Mouse (Mus musculus) MN1 (cell line): ENCODE measurements around the gene Slc5a2.

Source experiments
- DNase-seq: peaks from one replicate; pipeline ENCODE4 v3.0.0-alpha.2; 2016; ENCODE audit warnings: low spot score

Gene Slc5a2

DNA sequence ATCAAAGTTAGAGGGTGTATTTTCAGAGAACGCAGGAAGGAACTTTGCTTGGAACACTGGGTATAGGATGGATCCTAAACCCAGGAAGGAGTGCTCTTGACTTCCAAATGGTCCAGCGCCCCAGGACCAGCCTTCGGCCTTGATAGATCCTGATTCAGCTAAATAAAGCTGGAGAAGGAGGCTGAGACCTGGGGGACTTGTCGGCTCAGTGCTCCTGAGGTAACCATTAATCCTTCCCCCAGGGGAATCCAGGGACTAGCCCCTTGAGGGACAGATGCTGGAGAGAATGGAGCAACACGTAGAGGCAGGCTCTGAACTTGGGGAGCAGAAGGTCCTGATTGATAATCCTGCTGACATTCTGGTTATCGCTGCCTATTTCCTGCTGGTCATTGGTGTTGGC is at the start of gene Slc5a2:
Gene Slc5a2 (plus strand): TSS at position 247 of the 400 bp plus-strand sequence.
- no peak for DNase-seq

DNA sequence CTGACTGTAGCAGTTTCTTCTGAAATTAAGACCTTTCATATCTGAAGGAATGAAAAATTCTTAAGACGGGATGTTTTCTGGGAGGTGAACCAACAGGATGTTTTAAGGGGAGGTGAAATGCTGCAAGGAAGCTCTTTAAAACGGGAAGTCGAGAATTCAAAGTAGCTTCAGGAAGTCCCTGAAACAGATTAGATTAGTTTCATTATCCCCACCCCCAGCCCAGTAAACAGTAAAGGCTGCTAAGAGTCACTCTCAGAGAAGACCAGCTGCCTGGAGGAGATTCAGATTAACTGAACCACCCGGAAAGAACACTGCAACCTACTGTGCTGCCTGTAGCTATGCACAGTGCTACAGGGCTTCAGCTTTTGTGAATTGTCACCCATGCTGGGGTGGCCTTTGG is 45.5 kb upstream of the Slc5a2 start:
- DNase-seq: no peak

DNA sequence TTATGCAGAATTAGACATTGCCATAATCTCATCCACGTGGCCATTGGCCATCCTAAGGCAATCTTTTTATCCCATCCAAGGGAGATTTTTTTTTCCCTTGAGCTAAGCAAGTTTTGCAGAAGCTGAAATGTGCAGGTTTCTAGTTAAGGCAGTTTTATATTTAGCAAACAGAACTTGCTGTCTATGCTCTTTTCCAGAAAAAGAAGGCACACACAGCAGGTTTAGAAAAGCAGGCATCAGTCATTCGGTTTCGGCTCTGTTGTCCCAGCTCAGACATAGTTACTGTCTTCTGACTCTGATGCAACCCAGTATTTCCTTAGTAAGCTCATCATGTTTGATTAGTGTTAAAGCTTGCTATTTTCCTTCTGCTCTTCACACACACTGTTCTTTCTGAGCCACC is 44.5 kb upstream of the Slc5a2 start:
- no peak for DNase-seq

DNA sequence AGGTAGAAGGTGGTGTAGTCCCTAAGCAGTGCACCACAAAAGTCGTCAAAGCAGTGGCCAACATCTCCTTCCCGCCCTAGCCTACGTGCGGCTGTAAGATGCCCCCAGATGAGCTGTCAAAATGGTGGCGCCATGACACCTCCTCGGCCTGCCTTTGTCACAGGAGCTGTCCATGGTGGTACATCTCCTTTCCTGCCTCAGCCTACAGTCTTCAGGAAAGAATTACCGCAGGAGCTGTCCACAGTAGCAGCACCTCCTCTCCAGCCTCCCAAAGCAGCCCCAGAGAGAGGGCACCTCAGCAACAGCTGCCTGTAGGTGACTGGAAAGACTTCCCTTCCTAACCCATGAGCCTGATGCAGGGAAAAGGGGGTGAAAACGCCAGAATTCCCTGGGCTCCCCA is 33.7 kb upstream of the Slc5a2 start:
- no peak for DNase-seq

DNA sequence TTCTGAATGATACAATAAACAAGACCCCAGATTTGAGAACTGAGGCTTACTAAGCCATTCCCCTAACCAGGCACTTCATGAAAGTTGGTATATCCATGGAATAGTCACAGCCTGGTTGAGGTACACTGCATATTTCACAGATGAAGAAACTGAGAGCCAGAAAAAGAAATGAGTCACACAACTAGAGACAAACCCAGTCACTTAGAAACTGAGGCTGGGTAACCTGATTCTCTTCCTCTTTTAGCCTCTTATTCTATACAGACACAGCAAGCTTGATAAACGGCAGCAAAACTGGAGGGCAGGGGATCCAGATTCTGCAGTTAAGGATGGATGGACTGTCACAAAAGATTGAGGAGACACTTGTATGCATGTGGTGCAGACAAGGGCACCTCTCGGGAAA is 30.7 kb upstream of the Slc5a2 start:
- no peak for DNase-seq

DNA sequence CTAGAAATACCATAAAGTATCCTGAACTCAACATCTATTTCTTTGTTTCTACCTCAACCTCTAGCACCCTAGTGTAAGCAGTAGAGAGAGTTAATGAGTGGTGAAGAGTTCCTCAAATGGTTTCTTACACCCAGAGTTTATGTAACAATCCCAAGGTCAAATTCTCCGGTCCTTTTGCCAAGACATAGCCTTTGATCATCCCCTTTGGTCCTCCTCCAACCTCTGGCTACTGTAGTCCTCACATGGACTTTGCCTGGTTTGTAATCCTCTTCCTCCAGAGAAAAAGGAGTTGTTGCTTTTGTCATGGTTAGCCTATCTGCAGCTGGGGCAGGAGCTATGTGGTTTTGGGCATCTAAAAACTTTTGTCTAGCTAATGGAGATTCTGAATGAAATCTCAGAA is 30.0 kb upstream of the Slc5a2 start:
- no peak for DNase-seq

DNA sequence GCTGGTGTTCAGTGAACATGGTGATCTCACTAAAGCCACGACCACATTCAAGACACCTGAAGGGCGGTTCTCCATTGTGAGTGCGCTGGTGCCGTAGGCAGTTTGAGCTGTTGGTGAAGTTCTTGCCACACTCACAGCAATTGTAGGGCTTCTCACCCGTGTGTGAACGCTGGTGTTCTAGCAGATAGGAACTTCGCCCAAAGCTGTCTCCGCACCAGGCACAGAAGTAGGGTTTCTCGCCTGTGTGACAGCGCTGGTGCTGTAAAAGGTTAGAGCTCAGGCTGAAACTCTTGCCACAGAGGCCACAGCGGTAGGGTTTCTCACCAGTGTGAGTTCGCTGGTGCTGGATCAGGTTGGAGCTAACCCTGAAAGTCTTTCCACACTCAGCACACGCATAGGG is 29.0 kb upstream of the Slc5a2 start:
- DNase-seq: no peak

DNA sequence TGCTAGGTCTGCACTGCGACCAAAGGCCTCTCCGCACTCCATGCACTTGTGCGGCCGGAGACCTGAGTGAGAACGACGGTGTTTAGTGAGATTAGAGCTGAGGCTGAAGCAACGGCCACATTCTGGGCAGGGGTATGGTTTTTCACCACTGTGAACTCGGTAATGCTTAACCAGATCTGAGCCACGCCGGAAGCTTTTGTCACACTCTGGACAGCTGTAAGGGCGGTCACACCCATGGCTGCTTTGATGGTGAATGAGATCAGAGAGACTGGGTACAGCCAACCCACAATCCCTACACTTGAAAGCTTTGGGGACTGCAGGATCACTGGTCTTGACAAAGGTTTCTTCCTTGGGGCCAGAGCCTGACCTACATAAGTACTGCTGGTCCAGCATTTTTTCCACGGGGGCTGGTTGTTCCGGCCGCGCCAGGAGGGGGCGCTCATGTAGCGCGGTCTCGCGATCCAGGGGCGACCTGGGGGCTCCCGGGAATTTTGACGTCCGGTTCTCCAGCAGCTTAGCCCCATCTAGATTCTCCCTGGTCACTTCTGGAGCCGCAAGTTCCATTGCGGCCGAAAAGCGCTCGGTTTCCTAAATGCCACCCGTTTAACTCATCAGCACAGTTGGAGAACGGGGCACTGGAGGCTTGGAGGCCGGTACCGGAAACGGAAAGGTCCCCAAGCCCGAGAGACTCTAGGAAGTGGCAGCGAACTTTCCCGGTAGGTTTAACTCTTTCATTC is 28.4 kb upstream of the Slc5a2 start, which contains the start of gene Armc5:
Gene Armc5 (plus strand): TSS at position 487 of the 737 bp plus-strand sequence.
- peak; percentile 82 for DNase-seq

DNA sequence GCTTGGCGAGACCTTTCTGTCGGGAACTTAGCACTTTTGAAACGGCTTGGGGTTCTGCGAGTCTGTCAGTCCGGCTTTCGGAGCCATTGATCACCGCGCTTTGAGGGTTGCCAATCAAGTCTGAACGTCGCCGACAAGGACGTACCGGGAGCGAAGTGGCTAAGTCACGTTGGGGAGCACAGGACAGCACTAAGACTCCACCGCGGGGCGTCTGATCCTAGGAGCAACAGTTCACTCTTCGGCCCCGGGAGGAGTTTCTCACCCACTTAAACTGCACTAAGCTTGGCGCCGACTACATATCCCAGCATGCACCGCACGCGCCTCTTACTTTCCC is 27.9 kb upstream of the Slc5a2 start:
- DNase-seq: no peak

DNA sequence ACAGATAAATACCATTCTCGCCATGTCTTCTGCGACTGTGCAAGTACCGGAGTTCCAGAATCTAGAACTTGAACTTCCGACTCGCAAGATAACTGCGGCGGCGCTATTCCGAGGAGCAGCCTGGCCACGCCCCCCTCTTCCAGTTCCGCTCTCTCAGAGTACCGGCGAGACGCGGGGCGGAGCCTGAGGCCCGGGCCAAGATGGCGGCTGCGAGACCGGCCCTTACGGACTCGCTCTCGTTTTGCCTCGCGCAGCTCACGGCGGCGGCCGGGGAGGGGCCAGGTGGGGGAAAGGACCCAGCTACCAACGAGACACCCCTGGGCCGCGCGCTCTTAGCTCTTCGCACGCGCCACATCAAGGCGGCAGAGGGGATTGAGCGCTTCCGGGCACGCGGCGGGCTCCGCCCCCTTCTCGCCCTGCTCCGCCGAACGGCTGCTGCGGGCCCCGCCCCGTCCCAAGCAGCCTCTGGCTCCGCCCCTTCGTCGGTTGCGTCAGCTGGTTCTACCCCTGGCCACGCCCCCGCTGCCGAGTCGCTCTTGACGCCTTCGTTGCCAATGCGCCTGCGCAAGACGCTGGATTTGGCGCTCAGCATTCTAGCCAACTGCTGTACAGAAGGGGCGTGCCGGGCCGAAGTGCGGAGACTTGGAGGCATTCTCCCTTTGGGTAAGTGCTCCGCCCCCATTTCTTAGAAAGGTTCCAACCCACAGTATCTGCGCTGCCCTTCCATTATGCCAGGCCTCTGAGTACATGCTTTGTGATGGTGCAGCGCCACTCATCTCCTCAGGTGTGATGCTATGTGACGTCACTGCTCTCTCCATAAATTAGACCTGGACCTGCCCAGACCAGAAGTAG is 27.3 kb upstream of the Slc5a2 start, which contains the start of gene 9130023H24Rik:
Gene 9130023H24Rik (minus strand): TSS at position 105 of the 852 bp plus-strand sequence.
- peak; percentile 100 for DNase-seq

DNA sequence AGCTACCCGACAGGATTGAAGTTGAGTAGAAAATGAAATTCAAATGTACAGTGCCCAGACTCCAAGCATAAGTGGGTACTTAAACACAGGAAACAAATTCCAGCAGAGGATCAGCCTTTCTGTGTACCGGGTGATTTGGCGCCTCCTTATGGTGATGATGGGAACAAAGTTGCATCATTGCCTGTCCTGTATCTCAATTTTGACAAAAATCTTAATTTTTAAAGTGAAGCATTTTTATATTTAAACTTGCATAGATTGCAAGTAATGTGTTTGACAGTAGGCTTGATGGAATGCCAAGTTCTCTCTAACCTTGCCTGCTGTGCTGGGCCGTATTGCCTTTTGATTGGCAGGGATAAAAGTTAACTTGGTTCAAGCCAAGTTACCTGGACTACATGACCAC is 26.5 kb upstream of the Slc5a2 start:
- DNase-seq: peak; percentile 64

DNA sequence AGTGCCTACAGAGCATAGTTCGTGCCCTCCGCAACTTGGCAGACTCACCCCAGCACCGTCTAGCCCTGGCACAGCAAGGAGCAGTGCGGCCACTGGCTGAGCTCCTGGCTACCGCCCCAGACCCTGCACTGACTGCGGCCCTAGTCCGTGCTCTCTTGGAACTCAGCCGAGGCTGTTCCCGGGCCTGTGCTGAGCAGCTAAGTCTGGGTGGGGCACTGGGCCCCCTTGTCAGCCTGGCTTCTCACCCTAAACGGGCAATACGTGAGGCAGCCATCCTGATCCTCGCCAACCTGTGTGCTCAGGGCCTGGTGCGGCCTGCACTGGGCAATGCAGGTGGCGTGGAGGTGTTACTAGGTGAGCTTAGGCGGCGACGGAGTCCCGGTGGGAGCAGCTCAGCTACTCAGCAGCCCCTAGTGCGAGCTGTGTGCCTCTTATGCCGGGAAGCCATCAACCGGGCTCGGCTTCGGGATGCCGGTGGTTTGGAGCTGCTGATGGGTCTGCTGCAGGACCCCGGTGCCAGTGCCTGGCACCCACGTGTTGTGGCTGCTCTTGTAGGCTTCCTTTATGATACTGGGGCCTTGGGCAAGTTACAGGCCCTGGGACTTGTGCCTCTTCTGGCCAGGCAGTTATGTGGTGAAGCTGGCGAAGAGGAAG is 25.2 kb upstream of the Slc5a2 start:
- DNase-seq: no peak

DNA sequence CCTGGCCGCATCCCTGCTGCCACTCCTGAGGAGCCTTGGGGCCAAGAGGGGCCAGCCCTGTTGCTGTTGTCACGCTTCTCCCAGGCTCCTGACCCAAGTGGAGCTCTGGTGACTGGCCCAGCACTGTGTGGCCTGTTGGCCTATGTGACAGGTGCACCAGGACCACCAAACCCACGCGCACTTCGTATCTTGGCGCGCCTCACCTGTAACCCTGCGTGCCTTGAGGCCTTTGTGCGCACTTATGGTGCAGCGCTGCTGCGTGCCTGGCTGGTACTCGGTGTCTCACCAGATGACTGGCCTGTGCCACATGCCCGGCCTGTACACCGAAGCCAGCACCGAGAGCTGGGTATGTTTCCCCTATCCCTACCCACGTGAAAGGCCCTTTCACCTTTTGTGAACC is 23.1 kb upstream of the Slc5a2 start:
- no peak for DNase-seq

DNA sequence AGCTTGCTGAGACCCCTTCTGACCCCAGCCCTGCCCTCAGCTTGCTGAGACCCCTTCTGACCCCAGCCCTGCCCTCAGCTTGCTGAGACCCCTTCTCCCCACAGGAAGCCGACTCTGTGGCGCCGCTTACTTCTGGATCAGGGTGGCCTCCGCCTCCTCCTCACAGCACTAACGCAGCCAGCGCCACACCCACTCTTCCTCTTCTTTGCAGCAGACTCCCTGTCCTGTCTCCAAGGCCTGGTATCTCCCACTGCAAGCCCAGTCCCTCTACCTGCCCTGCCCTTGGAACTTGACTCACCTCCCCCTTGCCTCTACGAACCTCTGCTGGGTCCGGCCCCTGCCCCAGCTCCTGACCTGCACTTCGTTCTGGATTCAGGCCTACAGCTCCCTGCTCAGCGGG is 21.5 kb upstream of the Slc5a2 start:
- DNase-seq: no peak

DNA sequence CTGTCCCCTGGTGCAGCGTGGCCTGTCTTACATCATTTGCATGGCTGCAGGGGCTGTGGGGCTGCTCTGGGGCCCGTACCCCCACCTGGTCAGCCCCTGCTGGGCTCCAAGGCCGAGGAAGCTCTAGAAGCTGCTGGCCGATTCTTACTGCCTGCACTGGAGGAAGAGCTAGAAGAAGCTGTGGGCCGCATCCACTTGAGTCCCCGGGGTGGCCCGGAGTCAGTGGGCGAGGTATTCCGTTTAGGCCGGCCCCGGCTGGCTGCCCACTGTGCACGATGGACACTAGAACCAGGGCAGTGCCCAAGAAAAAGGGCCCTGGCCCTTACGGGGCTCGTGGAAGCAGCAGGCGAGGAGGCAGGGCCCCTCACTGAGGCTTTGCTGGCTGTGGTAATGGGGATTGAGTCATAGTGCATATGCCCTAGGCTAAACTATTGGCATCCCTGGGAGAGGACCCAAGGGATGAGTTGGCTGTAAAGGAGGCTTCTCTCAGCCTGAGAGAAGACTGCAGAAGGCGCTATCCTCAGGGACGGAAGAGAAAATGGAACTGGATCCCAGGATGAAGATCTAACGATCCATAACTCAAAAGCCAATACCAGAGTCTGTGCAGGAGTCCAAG is 20.9 kb upstream of the Slc5a2 start:
- no peak for DNase-seq

DNA sequence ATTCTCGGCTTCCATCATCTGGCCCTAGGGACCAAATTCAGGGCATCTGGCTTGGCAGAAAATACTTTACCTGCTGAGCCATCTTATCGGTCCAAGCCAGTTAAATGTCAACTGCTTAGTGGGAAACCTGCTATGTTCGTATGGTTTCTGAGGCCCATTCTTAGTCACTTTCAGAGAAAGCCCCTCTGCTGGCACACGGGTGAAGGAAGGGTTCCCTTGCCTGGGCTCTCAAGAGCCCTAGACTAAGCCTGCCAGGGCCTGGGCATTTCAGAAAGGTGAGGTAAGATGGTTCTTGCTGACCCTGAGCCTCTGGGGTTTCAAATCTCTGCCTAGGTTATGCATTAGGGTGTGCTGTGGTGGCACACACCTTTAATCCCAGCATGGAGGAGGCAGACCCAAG is 19.9 kb upstream of the Slc5a2 start:
- no peak for DNase-seq

DNA sequence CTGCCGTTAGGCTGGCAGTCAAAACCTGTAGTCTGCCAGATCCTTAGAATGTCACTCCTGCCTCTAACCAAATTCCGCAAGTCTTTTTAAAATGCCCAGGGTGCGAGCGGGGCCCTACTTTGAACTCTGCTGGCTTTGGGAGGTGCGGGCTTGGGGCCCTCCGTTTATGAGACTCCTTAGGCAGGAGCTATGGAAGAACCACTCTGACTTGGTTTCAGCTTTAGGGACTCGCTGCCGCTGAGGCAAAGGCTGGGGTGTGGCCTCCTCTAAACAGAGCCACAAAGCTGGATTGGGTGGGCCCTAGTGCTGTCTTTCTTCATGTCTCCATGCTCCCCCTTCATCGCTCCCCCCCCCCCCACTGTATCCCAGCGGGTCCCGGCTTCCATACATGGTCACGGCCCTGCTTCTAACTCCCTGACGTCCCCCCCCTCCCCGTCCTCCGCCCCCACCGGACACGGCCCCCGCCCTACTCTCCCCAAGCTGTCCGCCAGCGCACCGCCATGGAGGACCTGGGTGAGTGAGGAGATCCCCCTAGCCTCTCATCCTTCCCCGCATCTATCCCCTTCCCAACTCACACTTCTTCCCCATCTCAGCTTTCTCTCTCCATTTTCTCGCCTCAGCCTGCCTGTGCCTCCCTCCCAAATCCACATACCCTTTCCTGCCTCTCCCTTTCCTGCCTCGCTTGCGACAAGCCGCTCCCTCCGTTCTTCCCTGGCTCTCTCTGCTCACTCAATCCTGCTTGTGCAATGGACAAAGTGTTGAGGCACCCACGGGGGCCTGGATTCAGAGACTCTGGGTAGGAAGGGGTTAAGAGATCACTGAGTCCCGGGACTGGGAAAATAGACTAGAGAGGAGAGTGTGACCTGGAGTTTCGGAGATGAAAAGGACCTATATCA is 18.7 kb upstream of the Slc5a2 start, which contains the start of gene Tgfb1i1:
Gene Tgfb1i1 (plus strand): TSS at position 317 of the 896 bp plus-strand sequence.
- DNase-seq: peak; percentile 45

DNA sequence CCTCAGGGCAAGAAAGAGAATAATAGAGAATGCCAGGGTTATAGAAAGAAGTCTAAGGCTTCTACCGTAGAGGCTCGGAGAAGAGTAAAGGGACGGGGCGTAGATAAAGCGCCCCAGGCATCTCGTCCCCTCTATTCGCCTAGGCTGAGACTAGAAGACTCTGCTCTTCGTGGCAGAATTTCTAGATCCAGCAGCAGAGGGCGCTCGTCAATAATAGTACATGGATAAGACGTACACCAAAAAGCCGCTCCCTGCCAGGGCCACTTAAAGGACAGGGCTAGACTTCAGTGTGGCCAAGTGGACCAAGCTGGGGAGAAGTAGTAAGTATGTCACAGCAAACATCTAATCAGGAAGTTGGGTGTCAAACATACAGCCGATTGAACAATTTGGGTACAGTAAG is 18.0 kb upstream of the Slc5a2 start:
- peak; percentile 92 for DNase-seq

DNA sequence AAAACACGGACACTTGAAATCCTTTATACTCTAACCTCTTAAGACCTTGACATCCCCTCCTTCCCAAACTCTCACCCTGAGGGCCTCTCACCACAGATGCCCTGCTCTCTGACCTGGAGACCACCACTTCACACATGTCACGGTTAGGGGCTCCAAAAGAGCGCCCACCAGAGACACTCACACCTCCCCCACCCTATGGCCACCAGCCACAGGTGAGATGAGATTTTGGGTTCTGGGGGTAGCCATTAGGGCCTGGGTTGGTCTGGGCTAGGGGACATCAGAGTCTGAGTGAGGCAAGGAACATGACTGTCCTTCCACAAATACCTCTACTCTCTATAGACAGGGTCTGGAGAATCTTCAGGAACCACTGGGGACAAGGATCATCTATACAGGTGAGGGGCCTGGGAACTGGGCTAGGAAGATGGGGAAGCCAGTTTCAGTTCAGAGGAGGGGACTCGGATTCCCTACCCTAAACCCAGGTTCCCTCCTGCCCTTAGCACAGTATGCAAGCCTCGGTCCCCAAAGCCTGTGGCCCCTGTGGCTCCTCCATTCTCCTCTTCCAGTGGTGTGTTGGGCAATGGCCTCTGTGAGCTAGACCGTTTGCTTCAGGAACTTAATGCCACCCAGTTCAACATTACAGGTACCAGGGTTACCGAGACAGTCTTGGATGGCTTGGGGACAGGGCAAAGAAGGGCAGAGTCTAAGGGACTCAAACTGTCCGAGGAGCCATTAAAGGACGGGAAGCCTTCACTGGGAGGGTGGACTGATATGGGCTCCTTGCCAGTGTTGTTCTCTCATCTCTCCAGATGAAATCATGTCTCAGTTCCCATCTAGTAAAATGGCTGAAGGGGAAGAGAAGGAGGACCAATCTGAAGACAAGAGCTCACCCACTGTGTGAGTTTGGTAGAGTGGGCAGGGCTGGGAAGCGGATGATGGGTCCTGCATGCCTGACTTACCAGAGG is 17.1 kb upstream of the Slc5a2 start:
- DNase-seq: no peak

DNA sequence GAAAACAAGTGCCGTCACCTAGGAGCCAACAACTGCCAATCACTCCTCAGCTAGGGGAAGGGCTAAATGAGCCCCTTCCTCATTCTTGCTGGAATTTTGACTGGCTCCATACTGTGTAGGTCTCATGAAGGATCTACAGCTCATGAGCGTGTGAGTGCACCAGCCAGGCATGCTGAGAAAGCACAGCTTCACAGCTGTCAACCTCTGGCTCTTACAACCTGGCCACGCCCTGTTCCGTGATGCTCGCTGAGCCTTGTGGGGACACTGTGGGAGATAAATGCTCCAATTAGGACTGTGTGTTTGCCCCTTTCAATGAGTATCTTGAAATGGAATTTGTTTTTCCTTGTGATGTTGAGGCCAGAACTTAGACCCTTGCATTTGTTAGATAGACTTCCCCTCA is 15.5 kb upstream of the Slc5a2 start:
- no peak for DNase-seq
